Mouse (Mus musculus) forebrain, embryonic 14.5 days (tissue): Measurements from ENCODE around the gene Eif2a. TPM values are rescaled to one million over a fixed set of nuclear protein-coding genes. Genes with fewer than 3 reads are reported as not detected.
A peak's percentile ranks its signal among the peaks of the same experiment; 100 is the strongest.
"Not testable (repeated sequence)": the region's sequence is repeated elsewhere in the genome, so short reads cannot be mapped to it uniquely, and the experiment has no call there.

ENCODE experiments used
- ATAC-seq: fragments of 200-750 bp; cut with Nextera tagmentation; 2 replicates; pipeline ENCODE4 v1.8.0; 2017; ENCODE audit warnings: mild to moderate bottlenecking, moderate library complexity
- DNase-seq: peaks from one replicate; pipeline ENCODE4 v3.0.0-alpha.2; 2015; ENCODE audit warnings: low spot score
- H3K27ac ChIP-seq: fragments of 300-500 bp; sonication (generic); 2 replicates; pipeline ENCODE4 v1.5.1; 2014; ENCODE audit warnings: low read depth, mild to moderate bottlenecking, control low read depth, low read length, moderate library complexity
- H3K27me3 ChIP-seq: fragments of 300-500 bp; sonication (generic); replicated peaks from 2 replicates; pipeline ENCODE4 v1.6.1; 2014; ENCODE audit warnings: low read length, control low read depth, mixed read lengths; ENCODE audit not compliant: control insufficient read depth, insufficient read depth
- H3K36me3 ChIP-seq: fragments of 300-500 bp; sonication (generic); 2 replicates; pipeline ENCODE4 v1.6.1; 2014; ENCODE audit warnings: low read length, control low read depth; ENCODE audit not compliant: control insufficient read depth, insufficient read depth
- H3K4me1 ChIP-seq: fragments of 300-500 bp; sonication (generic); 2 replicates; pipeline ENCODE4 v1.6.1; 2014; ENCODE audit warnings: antibody characterized with exemption, low read length, control low read depth; ENCODE audit not compliant: control insufficient read depth, insufficient read depth
- H3K4me2 ChIP-seq: fragments of 300-500 bp; sonication (generic); 2 replicates; pipeline ENCODE4 v1.6.1; 2014; ENCODE audit warnings: mild to moderate bottlenecking, control low read depth, low read length
- H3K4me3 ChIP-seq: fragments of 300-500 bp; sonication (generic); 2 replicates; pipeline ENCODE4 v1.5.1; 2014; ENCODE audit warnings: low read depth, low read length, control low read depth
- H3K9ac ChIP-seq: fragments of 300-500 bp; sonication (generic); 2 replicates; pipeline ENCODE4 v1.6.1; 2014; ENCODE audit warnings: mild to moderate bottlenecking, low read length, control low read depth, moderate library complexity
- H3K9me3 ChIP-seq: fragments of 300-500 bp; sonication (generic); replicated peaks from 2 replicates; pipeline ENCODE4 v1.6.1; 2016; ENCODE audit warnings: low read length, control low read depth, mixed read lengths; ENCODE audit not compliant: control insufficient read depth
- WGBS: fragments of 180-500 bp; shearing (Covaris S2); extraction: QIAGEN DNeasy Blood & Tissue Kit; methylation state at CpG from one replicate; pipeline ENCODE4 v1.1.7; 2014; 5-methylcytosine and 5-hydroxymethylcytosine counted together
- polyA plus RNA-seq: library from polyadenylated mRNA; unstranded; fragments of >200 nt; fragmentation: Nextera tagmentation; extraction: Ambion mirVana; gene quantifications from 2 replicates; pipeline ENCODE4 v1.2.1, GENCODE M21; 2014

Eif2a gene
- polyA plus RNA-seq, 1 experiment from 2014 or later = 56.0 TPM

DNA sequence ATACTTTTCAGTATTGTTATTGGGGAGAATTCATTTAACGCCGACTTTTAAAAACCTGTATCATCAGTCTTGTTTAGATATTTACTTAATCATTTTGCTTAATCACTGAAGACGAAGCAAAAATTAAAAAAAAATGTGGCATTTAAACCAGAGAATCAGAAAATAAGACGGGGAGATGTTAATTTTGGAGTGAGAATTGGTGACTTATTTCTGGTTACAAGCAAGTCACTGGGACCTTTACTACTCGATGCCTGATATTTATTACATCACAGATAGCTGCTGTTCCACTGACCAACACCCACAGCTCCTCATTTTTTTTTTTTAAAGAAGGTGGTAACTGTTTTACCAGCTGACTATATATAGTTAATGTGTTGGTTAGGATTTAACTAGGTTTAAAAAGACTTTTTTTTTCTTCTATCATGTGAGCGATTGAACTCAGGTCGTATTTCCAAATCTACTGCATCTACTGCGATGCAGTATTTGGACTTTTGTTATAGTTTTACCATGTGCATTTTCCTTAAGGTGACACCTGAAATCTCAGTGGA lies 52.0 kb downstream of the Eif2a start:
- H3K27ac ChIP-seq = peak overlapping the region; percentile 100
- DNase-seq = peak; percentile 23

DNA sequence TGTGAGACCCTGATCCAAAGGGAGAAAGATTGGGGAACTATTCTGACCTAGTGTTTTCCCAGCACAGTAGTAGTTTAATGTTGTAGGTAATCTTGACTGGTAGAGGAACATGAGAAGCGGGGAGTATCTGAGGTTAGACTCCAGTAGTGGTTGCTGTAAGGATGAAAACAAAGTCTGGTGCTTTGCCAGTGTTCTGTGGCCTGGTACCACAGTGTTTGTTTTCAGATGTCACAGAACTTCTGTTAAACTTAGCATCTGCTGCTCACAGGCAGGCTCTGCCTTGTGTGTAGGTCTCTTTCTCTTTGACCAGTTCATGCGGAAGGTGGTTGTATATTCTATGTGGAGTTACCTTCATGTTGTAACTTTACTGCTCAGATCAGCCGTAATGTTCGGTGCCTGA lies 55.9 kb downstream of the Eif2a start:
- 98% methylated on average over 4 of the region's 4 CpGs for WGBS
- no peaks in the 10 kb centered on the region for H3K4me1 ChIP-seq
- no peak for DNase-seq
- H3K36me3 ChIP-seq = peaks cover 13% of the 10 kb centered on the region; the same call in 1 of the 2 replicates
- no peaks in the 10 kb centered on the region for H3K9me3 ChIP-seq
- no peak overlapping the region for H3K27ac ChIP-seq
- no peak overlapping the region for H3K4me2 ChIP-seq
- H3K9ac ChIP-seq = no peak overlapping the region
- no peak overlapping the region for H3K4me3 ChIP-seq
- ATAC-seq = no peak
- H3K27me3 ChIP-seq = no peaks in the 10 kb centered on the region

More for the DNA sequence above, 52.0 kb downstream of the Eif2a start:
- Histone ChIP-seq H3K27me3 (no peaks in the 10 kb centered on the region), H3K36me3 (peaks cover 5% of the 10 kb centered on the region; the same call in 1 of the 2 replicates), H3K4me2 (peak overlapping the region; percentile 55), H3K9me3 (no peaks in the 10 kb centered on the region), H3K4me3 (peak overlapping the region; percentile 87), H3K4me1 (no peaks in the 10 kb centered on the region), H3K9ac (peak overlapping the region; percentile 99)
- 20% methylated on average over 8 of the region's 8 CpGs for WGBS
- no peak for ATAC-seq

DNA sequence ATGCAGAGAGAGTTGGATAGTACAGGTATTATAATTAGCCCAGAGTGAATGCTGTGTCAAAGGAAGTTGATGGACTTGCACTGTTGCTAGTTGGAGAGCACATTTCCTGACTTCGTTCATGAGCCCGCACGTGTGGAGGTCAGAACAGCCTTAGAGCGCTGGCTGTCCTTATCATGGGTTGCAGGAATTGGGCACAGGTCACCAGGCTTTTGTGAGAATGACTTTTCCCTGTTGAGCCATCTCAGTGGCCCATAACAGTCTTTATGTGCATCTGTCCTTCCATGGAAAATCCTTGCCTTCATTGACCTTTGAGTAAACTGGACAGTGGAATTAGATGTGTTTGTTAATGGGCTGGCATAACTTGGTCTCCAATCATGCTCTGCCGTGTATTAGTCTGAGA lies 56.7 kb downstream of the Eif2a start:
- 94% methylated on average over 5 of the region's 5 CpGs for WGBS
- Histone ChIP-seq H3K4me1 (no peaks in the 10 kb centered on the region), H3K4me3 (no peak overlapping the region), H3K4me2 (no peak overlapping the region), H3K27me3 (no peaks in the 10 kb centered on the region), H3K27ac (no peak overlapping the region), H3K9ac (no peak overlapping the region), H3K36me3 (peaks cover 16% of the 10 kb centered on the region; the same call in 1 of the 2 replicates), H3K9me3 (no peaks in the 10 kb centered on the region)
- ATAC-seq (no peak), DNase-seq (no peak)

DNA sequence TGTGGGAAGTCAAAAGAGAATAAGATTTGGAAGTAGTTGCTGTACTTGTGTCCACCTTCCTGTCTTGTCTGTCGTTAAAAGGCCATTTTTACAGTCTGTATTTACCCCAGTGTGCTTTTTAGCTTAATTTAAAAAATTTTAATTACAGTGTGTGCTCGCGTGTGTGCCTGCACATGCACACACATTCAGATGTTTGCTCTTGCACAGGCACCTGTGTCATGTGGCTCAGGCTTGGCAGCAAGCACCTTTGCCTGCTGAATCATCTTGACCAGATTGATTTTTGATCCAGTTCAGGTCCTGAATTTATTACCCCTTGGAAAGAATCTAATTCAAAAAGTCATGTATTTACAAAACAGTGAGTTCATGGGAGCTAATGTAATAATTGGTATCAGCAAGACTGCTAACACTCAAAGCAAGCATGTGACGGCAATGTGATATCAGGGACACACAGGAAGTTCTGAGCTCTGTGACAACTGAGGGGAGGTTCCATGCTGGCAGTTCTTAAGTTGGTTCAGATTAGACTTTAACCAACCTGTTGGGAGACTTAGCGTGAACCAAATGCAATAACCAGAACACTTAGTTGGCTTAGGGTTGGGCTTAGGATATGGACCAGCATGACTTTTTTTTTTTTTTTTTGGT lies 57.3 kb downstream of the Eif2a start:
- H3K4me3 ChIP-seq = no peak overlapping the region
- no peaks in the 10 kb centered on the region for H3K9me3 ChIP-seq
- H3K9ac ChIP-seq = no peak overlapping the region
- WGBS = 92% methylated on average over 5 of the region's 5 CpGs
- DNase-seq = no peak
- no peaks in the 10 kb centered on the region for H3K27me3 ChIP-seq
- H3K27ac ChIP-seq = no peak overlapping the region
- peaks cover 22% of the 10 kb centered on the region for H3K36me3 ChIP-seq
- H3K4me1 ChIP-seq = no peaks in the 10 kb centered on the region
- no peak for ATAC-seq
- no peak overlapping the region for H3K4me2 ChIP-seq

DNA sequence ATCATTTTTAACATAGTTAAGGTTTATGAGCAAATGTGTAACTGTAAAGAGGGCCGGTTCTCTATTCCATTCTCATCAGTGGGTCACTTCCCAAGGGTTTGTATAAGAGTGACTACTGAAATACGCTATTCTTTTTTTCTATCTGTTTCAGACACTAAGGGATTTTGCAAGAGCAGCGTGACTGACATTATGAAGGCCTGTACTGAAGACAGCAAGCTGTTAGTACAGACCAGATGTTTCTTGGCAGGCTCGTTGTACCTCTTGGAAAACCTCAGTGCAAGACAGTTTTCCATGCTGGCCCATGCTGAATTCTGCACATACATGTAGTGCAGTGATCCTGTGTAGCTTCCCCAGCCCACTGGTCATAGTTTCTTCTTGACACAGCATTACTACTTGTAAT lies 64.9 kb downstream of the Eif2a start:
- H3K27ac ChIP-seq, H3K4me1 ChIP-seq, DNase-seq, H3K4me2 ChIP-seq, H3K9me3 ChIP-seq, H3K27me3 ChIP-seq, H3K9ac ChIP-seq, H3K4me3 ChIP-seq, ATAC-seq: not testable (repeated sequence)
- WGBS = 96% methylated on average over 4 of the region's 4 CpGs
- H3K36me3 ChIP-seq = peaks cover 50% of the 10 kb centered on the region

DNA sequence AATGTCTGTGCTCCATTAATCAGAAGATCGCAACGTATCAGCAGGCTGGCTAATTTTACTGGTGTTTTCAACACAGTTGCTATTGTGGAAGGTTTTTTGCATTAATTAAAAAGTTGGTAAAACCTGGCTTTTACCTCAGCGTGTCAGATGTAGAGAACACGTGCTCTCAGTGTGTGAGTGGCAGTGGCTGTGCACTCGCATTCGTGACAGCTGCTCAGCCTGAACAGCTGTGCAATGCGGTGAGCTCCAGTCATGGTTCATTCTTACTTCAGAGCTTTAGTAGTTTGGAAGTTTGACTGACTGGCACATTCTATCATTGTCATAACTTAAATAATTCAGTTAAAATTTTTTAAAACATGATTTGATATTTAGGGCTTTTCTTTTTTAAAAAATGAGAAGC lies 67.0 kb downstream of the Eif2a start:
- not testable (repeated sequence) for H3K9me3 ChIP-seq, H3K4me1 ChIP-seq, H3K27me3 ChIP-seq, H3K4me3 ChIP-seq, H3K27ac ChIP-seq, H3K9ac ChIP-seq, DNase-seq, ATAC-seq, H3K4me2 ChIP-seq
- 84% methylated on average over 7 of the region's 7 CpGs for WGBS
- peaks cover 37% of the 10 kb centered on the region for H3K36me3 ChIP-seq

DNA sequence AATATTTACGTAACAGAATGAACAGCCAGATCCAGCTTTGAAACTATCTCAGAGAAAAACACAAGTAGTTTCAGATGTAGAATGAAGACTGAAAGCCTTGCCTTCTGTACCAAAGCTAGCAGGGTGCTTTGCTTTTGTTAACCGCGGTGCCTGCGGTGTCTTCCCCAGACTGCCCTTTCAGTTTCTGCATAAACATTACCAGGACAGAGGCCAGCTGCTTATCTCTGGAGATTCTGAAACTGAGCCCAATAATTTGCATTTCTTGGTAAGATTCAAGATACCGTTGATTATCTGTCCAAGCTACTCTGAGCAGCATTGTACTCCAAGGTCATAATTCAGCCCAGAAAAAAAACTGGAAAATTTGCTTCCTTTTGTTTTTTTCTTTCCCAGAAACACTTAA lies 68.0 kb downstream of the Eif2a start:
- ATAC-seq (no peak), DNase-seq (peak; percentile 6)
- Histone ChIP-seq H3K9me3 (no peaks in the 10 kb centered on the region), H3K9ac (no peak overlapping the region), H3K27me3 (no peaks in the 10 kb centered on the region), H3K36me3 (peaks cover 32% of the 10 kb centered on the region), H3K4me3 (no peak overlapping the region), H3K4me1 (no peaks in the 10 kb centered on the region), H3K27ac (no peak overlapping the region), H3K4me2 (no peak overlapping the region)
- 48% methylated on average over 5 of the region's 5 CpGs for WGBS

Other genes with a start within 250 kb of the Eif2a start
- 9.2 and 9.7 TPM in 2 replicates for gene Tsc22d2, start 111.1 kb upstream of the Eif2a start, polyA plus RNA-seq
- gene Serp1, start 71 bp downstream of the Eif2a start, polyA plus RNA-seq = 95.1 and 97.4 TPM in 2 replicates
- gene Selenot, start 50.8 kb downstream of the Eif2a start, polyA plus RNA-seq = 25.7 and 30.3 TPM in 2 replicates
- gene Erich6, start 111.4 kb downstream of the Eif2a start, polyA plus RNA-seq = 0.10 and 0.13 TPM in 2 replicates
- 6.9 and 7.6 TPM in 2 replicates for gene Siah2, start 166.6 kb downstream of the Eif2a start, polyA plus RNA-seq